Mouse (Mus musculus) urinary bladder, adult 18-20 months (tissue): ENCODE results near the gene Fanca.
"Not testable (repeated sequence)": the region's sequence is repeated elsewhere in the genome, so short reads cannot be mapped to it uniquely, and the experiment has no call there.

Experiments
- DNase-seq, 2 experiments: peaks; one replicate each; pipeline ENCODE4 v3.0.0; 2022; ENCODE audit warnings: low spot score in 2 of 2, mixed read lengths in 2 of 2

Gene Fanca

DNA sequence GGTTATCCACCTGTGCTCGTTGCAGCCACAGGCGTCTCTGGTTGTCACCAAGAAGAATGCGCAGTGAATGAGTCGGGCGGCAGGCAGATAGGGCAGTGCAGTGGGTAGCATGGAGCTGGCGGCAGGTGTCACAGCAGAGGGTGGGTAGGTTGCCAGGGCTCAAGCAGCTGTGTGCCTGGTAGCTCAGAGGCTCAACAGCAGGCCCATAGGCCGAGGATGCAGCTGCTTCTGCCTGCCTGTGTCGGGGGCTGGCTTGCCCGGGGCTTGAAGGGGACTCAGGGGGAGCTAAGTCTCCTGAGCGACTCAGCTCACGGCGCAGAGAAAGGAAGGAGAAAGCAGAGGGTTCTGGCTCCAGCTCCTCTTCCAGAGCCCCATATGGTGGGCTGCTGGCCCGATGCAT lies 85.1 kb downstream of the Fanca start:
- no peak for DNase-seq

DNA sequence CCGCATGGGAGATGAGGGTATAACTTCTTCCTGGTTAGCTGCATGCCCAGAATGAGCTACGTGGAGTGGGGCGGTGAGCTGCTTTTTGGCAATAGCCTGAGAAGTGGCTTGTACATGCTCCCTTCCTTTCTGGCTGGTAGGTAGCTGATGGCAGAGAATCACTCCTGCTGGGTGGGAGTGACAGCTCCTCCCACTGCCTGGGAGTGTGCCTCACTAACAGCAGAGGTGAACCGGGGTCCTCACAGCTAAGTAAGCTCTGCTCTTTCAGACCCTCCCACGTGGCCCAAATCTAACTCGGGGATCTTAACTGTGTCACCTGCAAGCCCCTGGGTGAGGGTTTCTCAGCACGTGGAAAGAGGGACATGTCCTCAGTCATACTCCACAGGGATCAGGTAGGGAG lies 85.8 kb downstream of the Fanca start:
- DNase-seq = no peak

DNA sequence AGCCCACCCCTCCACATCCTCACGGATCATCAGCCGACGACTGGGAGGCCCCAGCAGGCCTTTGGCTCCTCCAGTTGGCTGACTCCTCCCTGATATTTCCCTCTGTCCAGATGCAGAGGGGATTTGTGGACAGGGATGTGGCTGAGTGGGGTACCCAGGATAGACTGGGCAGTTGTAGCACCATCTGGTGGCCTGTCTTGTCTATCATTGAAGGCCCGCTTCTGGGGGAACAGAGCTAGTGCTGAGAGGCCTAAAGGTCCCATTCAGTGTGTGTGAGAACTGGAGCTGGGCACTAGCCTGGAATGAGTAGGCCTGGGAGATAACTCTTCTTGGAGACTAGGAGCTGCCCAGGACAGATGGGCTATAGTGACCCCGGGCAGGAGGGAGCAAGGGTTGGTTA lies 86.6 kb downstream of the Fanca start:
- DNase-seq = no peak

DNA sequence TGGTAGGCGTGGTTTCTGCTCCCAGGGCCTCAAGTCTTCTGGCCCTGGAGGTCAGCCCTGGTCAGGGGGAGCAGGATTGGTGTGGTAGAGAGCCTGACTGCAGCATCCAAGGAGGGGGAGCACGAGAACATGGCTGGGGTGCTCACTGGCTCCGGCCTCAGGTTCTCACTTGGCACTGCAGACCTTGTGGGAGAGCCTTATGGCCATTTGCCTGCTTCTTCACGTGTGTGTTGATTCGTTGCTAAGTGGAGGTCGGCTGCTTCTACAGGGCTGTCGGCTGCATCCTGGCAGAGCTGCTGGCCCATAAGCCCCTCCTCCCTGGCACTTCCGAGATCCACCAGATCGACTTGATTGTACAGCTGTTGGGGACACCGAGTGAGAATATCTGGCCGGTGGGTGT lies 88.0 kb downstream of the Fanca start:
- not testable (repeated sequence) for DNase-seq

DNA sequence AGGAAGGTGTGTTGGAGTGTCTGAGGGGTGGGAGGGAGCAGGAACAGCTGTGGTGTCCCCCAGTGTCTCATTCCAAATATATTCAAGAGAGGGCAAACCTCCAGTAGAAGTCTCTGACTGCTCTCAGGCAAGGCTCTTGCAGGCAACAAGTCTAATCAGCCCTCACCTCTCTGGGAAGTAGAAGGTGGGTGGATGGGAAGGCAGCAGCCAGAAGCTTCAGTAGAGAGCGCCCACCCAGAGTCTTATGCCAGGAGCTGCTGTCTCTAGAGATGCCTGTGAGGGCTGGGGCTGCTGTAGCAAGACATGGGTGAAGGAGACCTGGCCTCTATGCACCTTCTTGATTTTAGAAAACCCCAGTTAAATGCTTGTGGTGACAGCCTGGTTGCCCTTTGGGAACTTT lies 90.0 kb downstream of the Fanca start:
- no peak for DNase-seq

DNA sequence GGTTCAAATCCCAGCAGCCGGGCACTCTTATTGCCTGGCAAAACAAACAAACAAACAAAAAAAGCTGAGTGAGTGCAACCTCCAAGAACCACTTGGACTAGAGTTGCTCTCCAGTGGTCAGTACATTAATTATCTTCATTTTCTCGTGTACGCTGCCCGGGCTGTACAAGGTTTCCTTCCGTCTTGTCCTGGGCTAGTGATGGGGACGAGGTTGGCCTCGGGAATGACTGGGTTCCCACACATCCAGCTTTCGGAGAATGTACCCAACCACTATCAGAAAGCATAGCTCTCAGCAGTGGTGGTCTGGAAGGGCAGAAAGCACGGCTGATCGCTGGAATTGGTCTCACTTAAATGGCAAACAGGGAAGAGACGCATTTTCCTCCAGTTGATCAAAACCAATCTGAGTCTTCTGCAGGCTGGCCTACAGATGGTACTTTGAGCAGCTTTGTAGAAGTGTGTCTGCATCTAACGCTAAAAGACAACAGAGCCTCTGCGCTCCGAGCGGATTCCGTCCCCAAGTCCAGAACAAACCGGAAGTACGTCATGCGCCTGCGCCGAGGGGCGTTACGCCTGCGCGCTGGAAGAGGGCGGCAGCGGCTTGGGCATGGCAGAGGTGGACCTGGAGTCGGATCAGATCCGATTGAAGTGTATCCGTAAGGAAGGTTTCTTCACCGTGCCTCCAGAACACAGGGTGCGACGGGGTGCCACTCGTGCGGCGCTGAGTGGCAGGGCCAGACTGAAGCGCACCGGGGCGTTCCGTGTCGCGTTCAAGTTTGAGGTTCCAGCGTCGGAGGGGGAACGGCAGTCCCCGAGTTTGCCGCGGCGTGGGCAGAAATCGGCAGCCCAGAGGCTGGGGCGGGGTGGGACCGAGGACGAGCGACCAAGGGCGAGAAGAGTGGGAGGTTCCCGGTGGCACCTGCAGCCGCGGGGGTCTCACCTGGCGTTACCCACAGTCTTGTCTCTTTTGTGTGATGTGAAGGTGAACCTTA lies 93.8 kb downstream of the Fanca start, which contains the start of gene Cdk10:
Cdk10 (plus strand) TSS at position 565 of the 989 bp plus-strand sequence.
- DNase-seq = peak; percentile 90 to 91

DNA sequence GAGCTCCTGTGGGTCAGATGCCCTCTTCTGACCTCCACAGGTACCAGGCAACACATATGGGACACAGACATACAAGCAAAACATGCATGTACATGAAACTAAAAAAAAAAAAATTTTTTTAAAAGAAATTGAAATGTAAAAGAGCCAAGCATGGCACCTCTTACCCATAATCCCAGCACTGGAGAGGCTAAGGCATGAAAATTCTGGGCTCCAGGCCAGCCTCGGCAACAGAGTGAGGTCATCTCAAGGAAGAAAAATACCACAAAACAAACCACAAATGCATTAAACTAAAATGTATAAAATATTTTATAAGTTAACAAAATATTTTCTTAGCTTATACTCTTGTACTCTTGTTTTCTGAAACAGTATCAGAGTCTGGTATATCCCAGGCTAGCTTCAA lies 97.5 kb downstream of the Fanca start:
- DNase-seq = no peak
